Mouse (Mus musculus) bone marrow, adult 2 months (tissue): ENCODE measurements around the gene Pecam1.

Experiments used
- CTCF ChIP-seq: fragments of 200-500 bp; IDR thresholded peaks from 2 replicates; pipeline ENCODE4 v1.5.1; 2011; ENCODE audit warnings: low read length, control low read depth; ENCODE audit not compliant: control insufficient read depth, insufficient read depth
- POLR2A ChIP-seq: fragments of 200-500 bp; IDR thresholded peaks from 2 replicates; pipeline ENCODE4 v1.6.1; 2011; ENCODE audit warnings: low read depth, mild to moderate bottlenecking, control low read depth, low read length, borderline replicate concordance; ENCODE audit not compliant: control insufficient read depth

DNA sequence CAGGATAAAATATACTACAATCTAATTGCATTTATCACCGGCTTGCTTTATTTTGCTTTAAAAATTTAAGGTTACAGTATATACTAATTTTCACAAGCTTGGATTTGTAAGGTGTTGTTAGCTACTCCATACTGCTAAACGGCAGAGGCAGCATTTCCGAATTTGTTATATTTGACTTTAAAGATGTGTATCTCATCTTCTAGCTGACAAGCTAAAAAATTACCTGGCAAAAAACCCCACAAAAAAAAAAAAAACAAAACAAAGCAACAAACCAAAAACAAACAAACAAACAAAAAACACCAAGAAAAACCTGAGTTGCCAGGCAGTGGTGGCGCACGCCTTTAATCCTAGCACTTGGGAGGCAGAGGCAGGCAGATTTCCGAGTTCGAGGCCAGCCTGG lies 27.7 kb upstream of the Pecam1 start:
- TF ChIP-seq CTCF, result no peak
- no peak for TF ChIP-seq POLR2A
